Mouse (Mus musculus) ES-Bruce4 (cell line): ENCODE measurements at regions not wholly inside any gene's neighbourhood (a gene's known extent, or its start where the extent isn't known, plus 50 kb on each side); places are given as distances from the start of the nearest gene placed in this dataset.

Experiments used
- CTCF ChIP-seq: IDR thresholded peaks from one replicate; pipeline ENCODE4 v1.8.1; 2011; ENCODE audit warnings: low read depth, low read length
- EP300 ChIP-seq: IDR thresholded peaks from 2 replicates; pipeline ENCODE4 v1.6.1; 2011; ENCODE audit warnings: low read depth, low read length; ENCODE audit not compliant: insufficient read depth
- POLR2A ChIP-seq: IDR thresholded peaks from one replicate; pipeline ENCODE4 v1.8.1; 2011; ENCODE audit warnings: low read length; ENCODE audit not compliant: insufficient read depth

DNA sequence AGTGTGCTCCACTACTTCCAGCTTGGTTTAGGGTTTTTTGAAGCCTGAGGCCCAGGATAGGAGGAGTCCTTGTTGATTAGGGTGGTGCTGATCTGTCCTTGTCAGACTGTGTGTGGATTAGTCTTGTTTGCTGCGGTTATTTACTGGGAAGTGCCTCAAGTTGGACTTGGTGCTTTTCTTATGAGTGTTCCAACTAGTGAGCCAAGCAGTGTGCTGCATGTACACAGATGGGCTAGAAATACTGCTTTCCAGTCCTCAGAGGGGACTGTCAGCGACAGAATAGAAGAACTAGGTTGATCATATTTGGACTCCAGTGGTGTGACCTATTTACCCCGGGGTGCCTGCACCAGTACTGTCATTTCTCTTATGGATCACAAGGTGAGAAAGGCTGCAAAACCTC is 69.1 kb upstream of the Arhgap32 start:
- TF ChIP-seq CTCF: no peak
- no peak for TF ChIP-seq EP300
- no peak for TF ChIP-seq POLR2A
